Mouse (Mus musculus): Measurements from ENCODE around the gene Ttc9.

DNA sequence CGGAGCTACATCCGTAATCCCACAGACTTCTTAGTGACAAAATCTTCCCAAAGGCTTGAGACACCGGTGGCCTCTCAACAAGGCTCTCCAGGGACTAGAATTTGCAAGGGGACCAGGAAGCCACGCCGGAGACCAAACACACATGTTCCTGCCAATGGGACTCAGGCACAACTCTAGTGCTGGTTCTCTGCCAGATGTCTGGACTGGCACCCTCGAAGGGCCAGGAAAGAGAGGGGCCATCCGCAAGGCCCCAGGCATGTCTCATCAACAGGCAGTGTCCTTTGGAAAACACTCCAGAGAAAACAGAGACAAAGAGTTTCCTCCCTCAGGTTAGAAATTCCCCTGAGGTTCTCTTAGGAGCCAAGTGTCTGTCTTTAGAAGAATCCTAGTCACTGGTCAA, 59.7 kb downstream of the Ttc9 start:
- TF ChIP-seq CTCF (IDR thresholded peaks at IDR 0.05; ENCODE audit: insufficient read depth, low read depth, low read length) (no peak), POLR2A (IDR thresholded peaks at IDR 0.05; ENCODE audit: insufficient read depth, low read depth, low read length) (no peak)
